Mouse (Mus musculus) regulatory T cell (primary cell): ENCODE results near the gene Kif6.

Experiments
- in situ Hi-C: fragments of 300-600 bp; cut with MboI, MseI; formaldehyde crosslinking; loops from one replicate; pipeline ENCODE4 v1.15.1; 2025; ENCODE audit warnings: high pct_unique_total_duplicates

Kif6 gene

DNA sequence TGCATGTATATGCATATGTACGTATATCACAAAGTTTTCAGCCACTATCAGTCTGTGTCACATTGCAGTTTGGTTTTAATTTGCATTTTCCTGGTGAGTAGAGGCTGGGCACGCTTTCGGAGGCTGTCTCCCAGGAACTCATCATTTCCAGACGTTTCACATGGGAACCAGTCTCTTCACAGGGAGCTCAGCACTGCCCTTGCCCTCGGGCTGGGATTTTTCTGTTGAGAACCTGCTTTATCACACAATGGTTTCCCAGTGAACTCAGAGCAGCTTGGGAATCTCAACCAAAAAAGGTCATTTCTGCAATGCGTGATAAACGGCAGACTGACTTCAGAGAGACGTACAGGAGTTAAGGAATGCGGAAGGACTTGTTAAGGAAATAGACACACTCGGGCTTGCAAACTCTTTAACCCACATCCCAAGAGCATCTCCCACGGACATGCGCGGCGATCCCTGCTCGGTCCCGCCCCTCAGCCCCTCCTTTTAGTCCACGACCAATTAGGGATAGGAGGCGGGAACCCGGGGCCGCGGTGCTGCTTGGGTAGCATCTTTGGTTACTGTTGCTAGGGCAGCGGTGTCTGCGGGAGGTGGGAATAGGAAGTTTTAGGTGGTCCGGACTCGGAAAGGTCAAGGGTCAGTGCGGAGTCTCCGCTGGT lies at the start of gene Kif6:
Kif6 (plus strand) TSS at position 560 of the 659 bp plus-strand sequence.
- in situ Hi-C loops, result no loop called here

DNA sequence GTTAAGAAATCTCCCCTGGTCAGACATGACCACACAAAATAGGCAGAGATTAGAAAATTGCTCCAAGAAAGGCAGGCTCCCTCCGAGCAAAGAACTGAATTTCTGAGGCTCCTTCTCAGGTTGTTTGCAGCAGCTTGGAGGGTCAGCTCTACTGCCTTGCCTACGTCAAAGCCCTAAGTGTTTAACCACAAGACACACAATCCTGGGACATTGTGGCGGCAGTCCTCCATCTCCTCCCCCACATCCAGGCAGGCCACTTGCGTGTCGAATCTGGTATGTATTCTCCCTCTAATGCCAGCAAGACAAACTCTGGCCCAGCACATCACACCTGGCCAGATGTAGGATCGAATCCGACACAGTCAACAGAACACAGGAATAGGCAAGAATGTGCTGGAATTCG lies 46.2 kb upstream of the Kif6 start:
- in situ Hi-C loops, result no loop called here

DNA sequence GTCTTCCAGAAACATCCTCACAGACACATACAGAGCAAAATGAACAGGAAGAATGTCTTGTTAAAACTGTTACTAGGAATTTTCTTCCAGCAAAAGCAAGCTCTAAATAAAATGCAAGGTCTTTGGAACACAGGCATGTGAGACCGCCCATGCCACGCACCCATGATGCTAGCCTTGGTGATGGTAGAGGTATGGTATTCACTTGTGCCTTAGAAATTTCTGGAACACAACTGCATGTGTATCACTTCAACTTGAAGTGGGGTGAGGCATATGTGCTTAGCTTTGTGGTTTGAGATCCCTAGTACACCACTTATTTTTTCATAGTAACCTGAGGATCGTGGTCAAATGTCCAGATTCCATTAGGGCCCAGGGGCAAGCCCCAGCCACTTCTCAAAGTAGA lies 37.6 kb upstream of the Kif6 start:
- in situ Hi-C loops, result no loop called here

- in situ Hi-C loops, result no loop called here
Observed at GRCm38 (mm10) chr17:49582471-49582870, 32.5 kb upstream of the Kif6 start.

- in situ Hi-C loops, result no loop called here
Observed at GRCm38 (mm10) chr17:49590051-49590450, 24.9 kb upstream of the Kif6 start.

DNA sequence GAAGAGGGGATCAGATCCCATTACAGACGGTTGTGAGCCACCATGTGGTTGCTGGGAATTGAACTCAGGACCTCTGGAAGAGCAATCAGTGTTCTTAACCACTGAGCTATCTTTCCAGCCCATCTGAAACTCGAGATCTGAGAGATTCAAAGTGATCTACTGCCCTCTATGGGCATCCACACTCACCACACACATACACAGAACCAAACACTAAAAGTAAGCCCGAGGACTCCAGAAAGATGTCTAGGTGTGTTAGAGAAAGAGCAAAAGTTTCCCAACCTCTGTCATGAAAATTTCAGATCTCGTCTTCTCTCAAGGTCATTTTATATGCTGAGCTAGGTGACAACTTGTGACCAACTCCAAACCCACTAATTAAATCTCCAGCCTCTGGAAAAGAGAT lies 9.5 kb upstream of the Kif6 start:
- in situ Hi-C loops, result no loop called here

DNA sequence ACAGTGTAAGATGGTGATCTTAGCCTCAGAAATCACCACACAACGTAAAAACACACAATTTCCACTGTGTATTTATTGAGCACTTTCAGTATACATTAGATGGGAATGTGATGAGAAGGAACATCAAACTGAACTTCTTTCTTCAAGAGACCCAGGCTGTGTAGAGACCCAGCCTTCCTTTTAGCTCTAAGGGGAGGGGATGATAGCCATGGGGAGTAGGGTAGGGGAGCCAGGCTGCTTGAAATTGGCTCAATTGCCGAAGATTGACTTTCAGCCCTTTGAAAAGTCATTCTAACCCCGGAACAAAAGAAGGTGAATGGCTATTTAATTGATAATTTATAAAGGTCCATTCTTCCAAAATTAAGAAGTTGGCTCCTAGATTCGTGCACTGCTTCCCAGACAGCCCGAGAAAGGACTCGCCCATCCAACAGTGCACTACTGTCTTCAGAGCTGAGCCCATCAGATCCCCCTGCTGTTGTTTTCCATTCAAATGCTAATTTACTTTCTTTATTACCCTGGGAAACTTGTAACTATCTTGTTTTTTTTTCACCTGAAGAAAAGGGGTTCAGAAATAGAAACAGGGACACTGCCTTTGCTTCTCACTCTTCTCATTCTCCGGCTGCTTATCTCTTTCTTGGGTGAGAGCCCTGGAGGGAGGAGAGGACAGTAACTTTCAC lies 7.4 kb upstream of the Kif6 start:
- in situ Hi-C loops, result no loop called here

DNA sequence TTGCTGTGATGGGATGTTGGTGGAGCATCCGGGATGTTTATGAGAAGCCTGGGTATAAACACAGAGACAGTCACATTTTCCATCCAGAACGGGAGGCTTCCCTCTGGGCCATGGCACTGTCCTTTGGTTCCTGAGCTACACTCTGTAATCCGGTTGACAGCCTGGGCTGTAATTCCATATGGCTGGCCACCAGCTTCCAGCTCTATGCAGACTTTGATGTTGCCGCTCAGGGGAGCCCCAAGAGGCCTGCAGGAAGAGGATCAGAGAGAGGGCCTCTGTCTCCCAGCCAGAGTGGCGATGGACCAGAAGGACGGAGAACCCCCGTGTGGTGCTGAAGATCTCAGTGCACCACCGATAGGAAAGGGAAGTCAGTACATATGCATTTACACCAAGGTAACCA lies 4.6 kb upstream of the Kif6 start:
- in situ Hi-C loops, result no loop called here

- in situ Hi-C loops, result no loop called here
Observed at GRCm38 (mm10) chr17:49615241-49615651, 310 bp downstream of the Kif6 start.

GRCm38 (mm10) chr17:49624572-49624971 lies 9.6 kb downstream of the Kif6 start:
- in situ Hi-C loops, result no loop called here

- in situ Hi-C loops, result loop anchor here (25.0 kb wide), 1 partner anchor 635 kb away; no protein-coding TSS in a partner anchor
Observed at GRCm38 (mm10) chr17:49627011-49627794, 12.3 kb downstream of the Kif6 start.

GRCm38 (mm10) chr17:49628875-49629274 lies 13.9 kb downstream of the Kif6 start:
- in situ Hi-C loops, result loop anchor here (25.0 kb wide), 1 partner anchor 633 kb away; no protein-coding TSS in a partner anchor

- in situ Hi-C loops, result loop anchor here (25.0 kb wide), 1 partner anchor 629 kb away; no protein-coding TSS in a partner anchor
Observed at GRCm38 (mm10) chr17:49633041-49633440, 18.1 kb downstream of the Kif6 start.

DNA sequence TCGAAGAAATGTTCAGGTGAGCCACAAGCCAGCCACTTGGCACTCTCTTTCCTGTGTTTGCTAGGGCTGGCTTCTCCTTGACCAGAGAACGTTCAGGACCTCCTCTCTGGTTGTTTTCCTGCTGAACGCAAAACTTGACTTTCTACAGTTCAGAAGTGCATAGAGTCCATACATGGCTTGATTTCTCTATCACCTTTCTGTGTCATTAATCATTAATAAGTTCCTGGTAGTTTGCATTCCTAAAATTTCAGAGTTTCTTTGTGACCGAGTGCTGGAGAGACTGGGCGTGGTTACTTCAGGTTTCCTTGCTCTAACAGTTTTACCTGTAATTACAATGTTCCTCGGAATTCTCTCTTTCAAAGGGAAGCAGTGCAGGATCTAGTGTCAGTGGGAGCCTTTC lies 27.0 kb downstream of the Kif6 start:
- in situ Hi-C loops, result loop anchor here (25.0 kb wide), 1 partner anchor 620 kb away; no protein-coding TSS in a partner anchor

- in situ Hi-C loops, result loop anchor here (25.0 kb wide), 1 partner anchor 620 kb away; no protein-coding TSS in a partner anchor
Observed at GRCm38 (mm10) chr17:49642336-49642735, 27.4 kb downstream of the Kif6 start.

GRCm38 (mm10) chr17:49642889-49643490 lies 28.1 kb downstream of the Kif6 start:
- in situ Hi-C loops, result loop anchor here (25.0 kb wide), 1 partner anchor 619 kb away; no protein-coding TSS in a partner anchor

DNA sequence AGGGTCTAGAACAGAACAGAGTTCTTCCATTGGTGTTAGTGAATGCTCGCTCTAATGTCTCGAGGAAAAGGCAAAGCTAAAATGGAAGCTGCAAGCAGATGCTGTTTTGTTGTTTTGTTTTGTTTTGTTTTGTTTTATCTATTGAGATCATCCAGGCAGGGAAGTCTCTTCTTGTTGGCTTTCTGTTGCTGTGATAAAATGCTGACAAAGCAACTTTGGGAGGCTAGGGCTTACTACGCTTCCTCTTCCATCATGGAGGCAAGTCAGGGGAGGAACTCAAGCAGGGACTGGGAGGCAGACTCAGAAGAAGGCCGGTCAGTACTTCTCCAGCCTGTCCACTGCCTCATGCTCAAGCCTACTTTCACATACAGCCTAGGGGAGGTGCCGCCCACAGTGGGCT lies 31.3 kb downstream of the Kif6 start:
- in situ Hi-C loops, result loop anchor here (25.0 kb wide), 1 partner anchor 616 kb away; no protein-coding TSS in a partner anchor

DNA sequence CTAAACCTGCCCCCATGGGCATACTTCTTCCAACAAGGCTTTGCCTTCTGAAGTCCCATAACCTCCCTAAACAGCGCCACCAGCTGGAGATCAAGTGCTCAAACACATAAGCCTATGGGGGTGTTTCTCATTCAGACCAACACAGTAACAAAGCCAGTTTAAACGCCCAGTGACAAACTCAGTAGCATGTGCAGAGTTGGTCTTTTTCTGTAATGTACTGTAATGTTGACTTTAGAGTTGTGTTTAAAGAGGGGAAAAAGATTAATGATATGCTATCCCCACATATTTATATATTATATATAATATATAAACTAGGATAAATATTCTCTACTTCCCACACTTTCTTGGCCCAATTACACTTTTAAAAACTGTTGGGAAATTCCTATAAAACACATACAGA lies 34.0 kb downstream of the Kif6 start:
- in situ Hi-C loops, result loop anchor here (25.0 kb wide), 1 partner anchor 613 kb away; no protein-coding TSS in a partner anchor

DNA sequence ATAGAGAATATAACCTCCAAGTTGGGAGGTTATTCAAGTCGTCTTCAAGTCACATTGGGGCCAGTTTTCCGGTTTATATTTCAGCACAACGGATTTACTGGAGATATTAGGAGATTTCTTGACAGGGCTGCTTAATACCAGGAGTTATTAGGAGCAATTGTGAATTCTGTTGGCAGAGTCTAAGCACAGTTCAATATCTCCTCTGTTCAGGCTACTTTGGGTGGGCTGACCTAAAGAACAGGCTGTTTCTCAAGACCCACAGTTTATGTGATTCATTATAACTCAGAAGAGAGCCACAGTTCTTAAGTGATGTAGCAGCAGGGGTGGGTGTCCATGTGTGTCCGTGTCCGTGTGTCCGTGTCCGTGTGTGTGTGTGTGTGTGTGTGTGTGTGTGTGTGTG lies 34.5 kb downstream of the Kif6 start:
- in situ Hi-C loops, result loop anchor here (25.0 kb wide), 1 partner anchor 613 kb away; no protein-coding TSS in a partner anchor

DNA sequence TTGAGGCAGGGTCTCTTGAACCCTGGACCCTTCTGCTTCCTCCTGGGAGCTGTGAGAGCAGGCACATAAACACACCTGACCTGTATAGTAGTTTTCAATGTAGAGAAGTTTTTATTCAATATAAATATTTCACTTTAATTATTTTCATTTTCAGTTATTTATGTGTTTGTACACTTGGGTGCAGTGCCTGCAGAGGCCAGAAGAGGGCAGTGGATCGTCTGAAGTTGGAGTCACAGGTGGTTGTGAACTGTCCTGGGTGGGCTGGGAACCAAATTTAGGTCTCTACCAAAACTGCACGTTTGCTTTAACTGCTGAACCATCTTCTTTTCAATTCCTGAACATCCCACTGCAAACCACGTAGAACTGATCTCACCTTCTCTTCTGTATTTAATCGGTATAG lies 35.4 kb downstream of the Kif6 start:
- in situ Hi-C loops, result no loop called here

- in situ Hi-C loops, result no loop called here
Observed at GRCm38 (mm10) chr17:49652357-49652756, 37.4 kb downstream of the Kif6 start.

GRCm38 (mm10) chr17:49652800-49653199 lies 37.9 kb downstream of the Kif6 start:
- in situ Hi-C loops, result no loop called here
